Comparison of ENCODE assay signal across 10 mouse cellular contexts in genomic region chr8:128261367-128261766, GRCm38 (mm10).
"Had no signal": no experiment of that assay in that cellular context is flagged by ENCODE, and none has a peak within 500 bp of the region (broad histone marks: within the 10 kb centered on the region; RNA-seq: fewer than 3 reads in every experiment).

No protein-coding gene starts in this region.

- H3K27me3 ChIP-seq: midbrain, embryonic 13.5 days; neural tube, embryonic 12.5 days had no signal

- ATAC-seq: midbrain, embryonic 13.5 days had no signal

- H3K4me3 ChIP-seq: limb, embryonic 13.5 days; midbrain, embryonic 13.5 days; neural tube, embryonic 12.5 days had no signal

- DNase-seq: kidney, adult 18-20 months; kidney, postnatal 10 days; kidney, postnatal 4 days; lung, adult 18-20 months; thymus, postnatal 4 days had no signal

- H3K36me3 ChIP-seq: limb, embryonic 13.5 days; midbrain, embryonic 13.5 days; neural tube, embryonic 12.5 days had no signal

- H3K9me3 ChIP-seq: limb, embryonic 13.5 days; midbrain, embryonic 13.5 days; neural tube, embryonic 12.5 days had no signal

- H3K4me2 ChIP-seq: limb, embryonic 13.5 days; midbrain, embryonic 13.5 days; neural tube, embryonic 12.5 days had no signal

- H3K9ac ChIP-seq: limb, embryonic 13.5 days; liver, embryonic 14.5 days; midbrain, embryonic 13.5 days; neural tube, embryonic 12.5 days had no signal

- H3K27ac ChIP-seq: limb, embryonic 13.5 days; liver, embryonic 14.5 days; midbrain, embryonic 13.5 days; neural tube, embryonic 12.5 days; stomach, postnatal 0 days had no signal
